Mouse (Mus musculus): Measurements from ENCODE around the gene Ksr1. TPM values are rescaled to one million over a fixed set of nuclear protein-coding genes. Genes with fewer than 3 reads are reported as not detected.
"Not testable (repeated sequence)": the region's sequence is repeated elsewhere in the genome, so short reads cannot be mapped to it uniquely, and the experiment has no call there.

The Ksr1 gene
- polyA plus RNA-seq, 1 experiment from 2014 or later: 6.0 TPM

- WGBS: 45% methylated on average over 9 of the region's 9 CpGs
- no peak for ATAC-seq (replicated peaks; ENCODE audit: low FRiP score, low TSS enrichment, low read depth)
- no peak for DNase-seq (ENCODE audit: low spot score)
- no peaks in the 10 kb centered on the region for H3K27me3 ChIP-seq (replicated peaks; ENCODE audit: control insufficient read depth, insufficient read depth, low read length)
- peaks cover 19% of the 10 kb centered on the region for H3K36me3 ChIP-seq (ENCODE audit: control insufficient read depth, insufficient read depth, low read length)
- no peak overlapping the region for H3K4me2 ChIP-seq (ENCODE audit: low read length)
- H3K4me3 ChIP-seq (ENCODE audit: low read depth, low read length): no peak overlapping the region
- no peak overlapping the region for H3K9ac ChIP-seq (ENCODE audit: low read length)
- peaks cover 18% of the 10 kb centered on the region for H3K4me1 ChIP-seq (replicated peaks; ENCODE audit: control insufficient read depth, insufficient read depth, low read length)
- no peak overlapping the region; the same call in 1 of the 2 replicates for H3K27ac ChIP-seq (ENCODE audit: low read depth)
- no peaks in the 10 kb centered on the region for H3K9me3 ChIP-seq (ENCODE audit: control insufficient read depth, low read length)
Measured at GRCm38 (mm10) chr11:79013806-79014205, 132.4 kb downstream of the Ksr1 start.

GRCm38 (mm10) chr11:79013056-79013455 lies 133.2 kb downstream of the Ksr1 start:
- Histone ChIP-seq H3K36me3 (ENCODE audit: control insufficient read depth, insufficient read depth, low read length) (peaks cover 12% of the 10 kb centered on the region; the same call in 1 of the 2 replicates), H3K27ac (ENCODE audit: low read depth) (no peak overlapping the region), H3K4me3 (ENCODE audit: low read depth, low read length) (no peak overlapping the region), H3K27me3 (replicated peaks; ENCODE audit: control insufficient read depth, insufficient read depth, low read length) (no peaks in the 10 kb centered on the region), H3K9me3 (ENCODE audit: control insufficient read depth, low read length) (no peaks in the 10 kb centered on the region), H3K9ac (ENCODE audit: low read length) (no peak overlapping the region), H3K4me1 (replicated peaks; ENCODE audit: control insufficient read depth, insufficient read depth, low read length) (peaks cover 23% of the 10 kb centered on the region), H3K4me2 (ENCODE audit: low read length) (no peak overlapping the region)
- DNase-seq (ENCODE audit: low spot score) (no peak), ATAC-seq (replicated peaks; ENCODE audit: low FRiP score, low TSS enrichment, low read depth) (no peak)

- Histone ChIP-seq H3K27ac (ENCODE audit: low read depth) (no peak overlapping the region), H3K27me3 (replicated peaks; ENCODE audit: control insufficient read depth, insufficient read depth, low read length) (no peaks in the 10 kb centered on the region), H3K4me3 (ENCODE audit: low read depth, low read length) (no peak overlapping the region), H3K4me1 (replicated peaks; ENCODE audit: control insufficient read depth, insufficient read depth, low read length) (peaks cover 23% of the 10 kb centered on the region), H3K9ac (ENCODE audit: low read length) (no peak overlapping the region), H3K4me2 (ENCODE audit: low read length) (no peak overlapping the region), H3K9me3 (ENCODE audit: control insufficient read depth, low read length) (no peaks in the 10 kb centered on the region), H3K36me3 (ENCODE audit: control insufficient read depth, insufficient read depth, low read length) (peaks cover 12% of the 10 kb centered on the region; the same call in 1 of the 2 replicates)
- whole genome bisulfite sequencing: 100% methylated on average over 2 of the region's 2 CpGs
- ATAC-seq (replicated peaks; ENCODE audit: low FRiP score, low TSS enrichment, low read depth): no peak
- no peak for DNase-seq (ENCODE audit: low spot score)
Measured at GRCm38 (mm10) chr11:79012529-79012928, 133.7 kb downstream of the Ksr1 start.

- Histone ChIP-seq H3K9ac (ENCODE audit: low read length) (no peak overlapping the region), H3K36me3 (ENCODE audit: control insufficient read depth, insufficient read depth, low read length) (no peaks in the 10 kb centered on the region), H3K4me1 (replicated peaks; ENCODE audit: control insufficient read depth, insufficient read depth, low read length) (peaks cover 6% of the 10 kb centered on the region; the same call in 1 of the 2 replicates), H3K4me2 (ENCODE audit: low read length) (no peak overlapping the region), H3K4me3 (ENCODE audit: low read depth, low read length) (no peak overlapping the region), H3K9me3 (ENCODE audit: control insufficient read depth, low read length) (no peaks in the 10 kb centered on the region), H3K27ac (ENCODE audit: low read depth) (no peak overlapping the region), H3K27me3 (replicated peaks; ENCODE audit: control insufficient read depth, insufficient read depth, low read length) (no peaks in the 10 kb centered on the region)
- no peak for ATAC-seq (replicated peaks; ENCODE audit: low FRiP score, low TSS enrichment, low read depth)
- 87% methylated on average over 7 of the region's 7 CpGs for WGBS
- DNase-seq (ENCODE audit: low spot score): peak; percentile 16
Measured at GRCm38 (mm10) chr11:79008891-79009290, 137.3 kb downstream of the Ksr1 start.

GRCm38 (mm10) chr11:79008007-79008775 lies 138.0 kb downstream of the Ksr1 start:
- Histone ChIP-seq H3K27ac (ENCODE audit: low read depth) (no peak overlapping the region), H3K36me3 (ENCODE audit: control insufficient read depth, insufficient read depth, low read length) (no peaks in the 10 kb centered on the region), H3K9ac (ENCODE audit: low read length) (no peak overlapping the region), H3K9me3 (ENCODE audit: control insufficient read depth, low read length) (no peaks in the 10 kb centered on the region), H3K4me3 (ENCODE audit: low read depth, low read length) (no peak overlapping the region), H3K4me1 (replicated peaks; ENCODE audit: control insufficient read depth, insufficient read depth, low read length) (peaks cover 9% of the 10 kb centered on the region), H3K4me2 (ENCODE audit: low read length) (no peak overlapping the region), H3K27me3 (replicated peaks; ENCODE audit: control insufficient read depth, insufficient read depth, low read length) (no peaks in the 10 kb centered on the region)
- WGBS: 81% methylated on average over 6 of the region's 6 CpGs
- DNase-seq (ENCODE audit: low spot score) (peak; percentile 47), ATAC-seq (replicated peaks; ENCODE audit: low FRiP score, low TSS enrichment, low read depth) (no peak)

- DNase-seq (ENCODE audit: low spot score): peak; percentile 12
- H3K4me1 ChIP-seq (replicated peaks; ENCODE audit: control insufficient read depth, insufficient read depth, low read length): peaks cover 17% of the 10 kb centered on the region
- whole genome bisulfite sequencing: 36% methylated on average over 3 of the region's 3 CpGs
- H3K4me2 ChIP-seq (ENCODE audit: low read length); H3K9me3 ChIP-seq (ENCODE audit: control insufficient read depth, low read length); H3K27me3 ChIP-seq (replicated peaks; ENCODE audit: control insufficient read depth, insufficient read depth, low read length); H3K36me3 ChIP-seq (ENCODE audit: control insufficient read depth, insufficient read depth, low read length); H3K4me3 ChIP-seq (ENCODE audit: low read depth, low read length); ATAC-seq (replicated peaks; ENCODE audit: low FRiP score, low TSS enrichment, low read depth); H3K27ac ChIP-seq (ENCODE audit: low read depth); H3K9ac ChIP-seq (ENCODE audit: low read length): not testable (repeated sequence)
Measured at GRCm38 (mm10) chr11:79007356-79007755, 138.9 kb downstream of the Ksr1 start.

- DNase-seq (ENCODE audit: low spot score) (no peak), ATAC-seq (replicated peaks; ENCODE audit: low FRiP score, low TSS enrichment, low read depth) (no peak)
- Histone ChIP-seq H3K4me3 (ENCODE audit: low read depth, low read length) (no peak overlapping the region), H3K9ac (ENCODE audit: low read length) (no peak overlapping the region), H3K4me1 (replicated peaks; ENCODE audit: control insufficient read depth, insufficient read depth, low read length) (peaks cover 17% of the 10 kb centered on the region), H3K36me3 (ENCODE audit: control insufficient read depth, insufficient read depth, low read length) (no peaks in the 10 kb centered on the region), H3K27me3 (replicated peaks; ENCODE audit: control insufficient read depth, insufficient read depth, low read length) (no peaks in the 10 kb centered on the region), H3K27ac (ENCODE audit: low read depth) (no peak overlapping the region), H3K4me2 (ENCODE audit: low read length) (no peak overlapping the region), H3K9me3 (ENCODE audit: control insufficient read depth, low read length) (no peaks in the 10 kb centered on the region)
- 45% methylated on average over 5 of the region's 5 CpGs for WGBS
Measured at GRCm38 (mm10) chr11:79006417-79006816, 139.8 kb downstream of the Ksr1 start.

- ATAC-seq (replicated peaks; ENCODE audit: low FRiP score, low TSS enrichment, low read depth) (no peak), DNase-seq (ENCODE audit: low spot score) (peak; percentile 27)
- peaks cover 17% of the 10 kb centered on the region for H3K4me1 ChIP-seq (replicated peaks; ENCODE audit: control insufficient read depth, insufficient read depth, low read length)
- no peak overlapping the region; the same call in 1 of the 2 replicates for H3K27ac ChIP-seq (ENCODE audit: low read depth)
- H3K4me2 ChIP-seq (ENCODE audit: low read length): no peak overlapping the region
- no peaks in the 10 kb centered on the region for H3K27me3 ChIP-seq (replicated peaks; ENCODE audit: control insufficient read depth, insufficient read depth, low read length)
- no peaks in the 10 kb centered on the region for H3K9me3 ChIP-seq (ENCODE audit: control insufficient read depth, low read length)
- H3K9ac ChIP-seq (ENCODE audit: low read length): no peak overlapping the region
- 85% methylated on average over 14 of the region's 14 CpGs for WGBS
- no peaks in the 10 kb centered on the region for H3K36me3 ChIP-seq (ENCODE audit: control insufficient read depth, insufficient read depth, low read length)
- H3K4me3 ChIP-seq (ENCODE audit: low read depth, low read length): no peak overlapping the region
Measured at GRCm38 (mm10) chr11:79005578-79006394, 140.4 kb downstream of the Ksr1 start.
